Mouse (Mus musculus) midbrain, postnatal 0 days (tissue): ENCODE data around the gene Stxbp1. TPM values are rescaled to one million over a fixed set of nuclear protein-coding genes. Genes with fewer than 3 reads are reported as not detected.

ENCODE experiments used
- ATAC-seq: fragments of 200-750 bp; cut with Nextera tagmentation; 2 replicates; pipeline ENCODE4 v1.8.0; 2017; ENCODE audit warnings: moderate number of reproducible peaks, mild to moderate bottlenecking, moderate TSS enrichment, moderate library complexity; ENCODE audit not compliant: low FRiP score
- DNase-seq: peaks from one replicate; pipeline ENCODE4 v3.0.0-alpha.2; 2015; ENCODE audit warnings: low spot score
- H3K27ac ChIP-seq: fragments of 300-500 bp; sonication (generic); 2 replicates; pipeline ENCODE4 v1.5.1; 2014; ENCODE audit warnings: low read depth, mild to moderate bottlenecking, low read length, mixed read lengths
- H3K27me3 ChIP-seq: fragments of 300-500 bp; sonication (generic); 2 replicates; pipeline ENCODE4 v1.6.1; 2014; ENCODE audit warnings: low read length, control low read depth, mixed read lengths; ENCODE audit not compliant: insufficient read depth
- H3K36me3 ChIP-seq: fragments of 300-500 bp; sonication (generic); 2 replicates; pipeline ENCODE4 v1.6.1; 2014; ENCODE audit warnings: low read length, control low read depth, mixed read lengths; ENCODE audit not compliant: insufficient read depth
- H3K4me1 ChIP-seq: fragments of 300-500 bp; sonication (generic); 2 replicates; pipeline ENCODE4 v1.6.1; 2014; ENCODE audit warnings: mild to moderate bottlenecking, control low read depth, antibody characterized with exemption, low read length, mixed read lengths; ENCODE audit not compliant: insufficient read depth
- H3K4me2 ChIP-seq: fragments of 300-500 bp; sonication (generic); 2 replicates; pipeline ENCODE4 v1.6.1; 2014; ENCODE audit warnings: low read depth, mild to moderate bottlenecking, low read length, mixed read lengths; ENCODE audit not compliant: poor library complexity, severe bottlenecking
- H3K4me3 ChIP-seq: fragments of 300-500 bp; sonication (generic); 2 replicates; pipeline ENCODE4 v1.5.1; 2014; ENCODE audit warnings: low read depth, mild to moderate bottlenecking, low read length, moderate library complexity
- H3K9ac ChIP-seq: fragments of 300-500 bp; sonication (generic); replicated peaks from 2 replicates; pipeline ENCODE4 v1.6.1; 2014; ENCODE audit warnings: mild to moderate bottlenecking, low read length, moderate library complexity, mixed read lengths; ENCODE audit not compliant: poor library complexity, severe bottlenecking
- H3K9me3 ChIP-seq: fragments of 300-500 bp; sonication (generic); 2 replicates; pipeline ENCODE4 v1.6.1; 2016; ENCODE audit warnings: low read length, control low read depth
- CTCF ChIP-seq: IDR thresholded peaks from 2 replicates; pipeline ENCODE4 v1.5.1; 2016; ENCODE audit warnings: antibody characterized with exemption, mild to moderate bottlenecking
- WGBS: fragments of 180-500 bp; shearing (Covaris S2); extraction: QIAGEN DNeasy Blood & Tissue Kit; methylation state at CpG from one replicate; pipeline ENCODE4 v1.1.7; 2014; 5-methylcytosine and 5-hydroxymethylcytosine counted together
- polyA plus RNA-seq: library from polyadenylated mRNA; unstranded; fragments of >200 nt; fragmentation: Nextera tagmentation; extraction: Ambion mirVana; gene quantifications from 2 replicates; pipeline ENCODE4 v1.2.1, GENCODE M21; 2015
- total RNA-seq: library from RNA; depleted of rRNA; stranded (reverse); fragments of >200 nt; gene quantifications from 2 replicates; pipeline ENCODE4 v1.2.3, GENCODE M21; 2014

Gene Stxbp1
- total and polyA plus RNA-seq, 2 experiments from 2014 or later, result 185 to 424 TPM

DNA sequence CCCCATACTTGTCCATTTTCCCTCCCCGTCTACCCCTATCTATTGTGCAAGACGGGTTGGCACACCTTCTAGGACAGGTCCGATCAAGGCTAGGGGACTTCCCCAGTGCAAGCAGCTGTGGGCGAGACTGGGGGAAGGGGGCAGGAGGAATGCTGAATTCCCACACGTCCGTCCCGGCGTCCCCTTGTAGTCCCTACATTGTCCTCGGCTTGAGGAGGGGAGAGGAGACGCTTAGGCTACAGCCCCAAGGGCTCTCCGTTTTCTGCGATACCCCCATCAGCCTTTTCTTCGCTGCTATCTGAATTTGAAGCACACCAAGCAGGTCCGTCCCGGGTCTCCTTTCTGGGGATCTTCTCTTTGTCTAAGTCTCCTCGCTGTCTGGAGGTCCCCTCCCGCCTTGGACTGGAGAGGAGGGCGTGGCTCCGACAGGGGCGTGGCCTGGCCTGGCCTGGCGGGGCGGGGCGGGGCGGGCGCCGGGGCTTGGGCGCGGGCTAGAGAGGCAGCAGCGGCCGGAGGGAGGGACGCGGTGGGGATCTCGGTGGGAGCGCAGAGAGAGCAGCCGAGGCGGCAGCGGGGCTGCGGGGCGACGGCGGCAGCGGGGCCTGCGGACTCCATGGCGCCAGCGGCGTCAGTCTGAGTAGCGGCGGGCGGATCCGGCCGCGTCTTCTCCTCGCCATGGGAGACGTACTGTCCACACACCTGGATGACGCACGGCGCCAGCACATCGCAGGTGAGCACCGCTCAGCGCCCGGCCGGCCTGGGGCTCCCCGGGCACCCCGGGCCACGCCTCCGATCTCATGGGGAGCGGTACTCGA is 28.8 kb upstream of the Stxbp1 start, which contains the start of gene Fam129b:
TSS of gene Fam129b (plus strand) at position 440 of the 815 bp plus-strand sequence.
- no peaks in the 10 kb centered on the region for H3K27me3 ChIP-seq
- H3K4me2 ChIP-seq, result peak within 1 kb of the TSS; percentile 87
- H3K9me3 ChIP-seq, result no peaks in the 10 kb centered on the region
- peak within 1 kb of the TSS; percentile 93 for H3K9ac ChIP-seq
- H3K27ac ChIP-seq, result peak within 1 kb of the TSS; percentile 91
- WGBS, result under 1% methylated on average over 60 of the region's 68 CpGs
- H3K36me3 ChIP-seq, result no peaks in the 10 kb centered on the region
- peak; percentile 86 for ATAC-seq
- peaks cover 24% of the 10 kb centered on the region for H3K4me1 ChIP-seq
- DNase-seq, result peak; percentile 88
- no peak for TF ChIP-seq CTCF
- peak within 1 kb of the TSS; percentile 74 for H3K4me3 ChIP-seq

- Histone ChIP-seq H3K27ac (peak overlapping the region; percentile 91), H3K9me3 (no peaks in the 10 kb centered on the region), H3K27me3 (no peaks in the 10 kb centered on the region), H3K4me2 (peak overlapping the region; percentile 87), H3K9ac (peak overlapping the region; percentile 93), H3K36me3 (no peaks in the 10 kb centered on the region), H3K4me1 (peaks cover 21% of the 10 kb centered on the region), H3K4me3 (peak overlapping the region; percentile 74)
- 4% methylated on average over 15 of the region's 15 CpGs for WGBS
- peak; percentile 9; the same call in 1 of the 2 replicates for TF ChIP-seq CTCF
- peak; percentile 28 for ATAC-seq
- DNase-seq, result peak; percentile 28
Measured at GRCm38 (mm10) chr2:32874951-32875674, 28.1 kb upstream of the Stxbp1 start.

GRCm38 (mm10) chr2:32874070-32874469 is 27.0 kb upstream of the Stxbp1 start:
- 78% methylated on average over 3 of the region's 3 CpGs for WGBS
- Histone ChIP-seq H3K4me2 (no peak overlapping the region), H3K9me3 (no peaks in the 10 kb centered on the region), H3K36me3 (no peaks in the 10 kb centered on the region), H3K27me3 (no peaks in the 10 kb centered on the region), H3K27ac (no peak overlapping the region), H3K4me3 (no peak overlapping the region), H3K9ac (no peak overlapping the region), H3K4me1 (peaks cover 21% of the 10 kb centered on the region)
- no peak for TF ChIP-seq CTCF
- DNase-seq (no peak), ATAC-seq (no peak)

DNA sequence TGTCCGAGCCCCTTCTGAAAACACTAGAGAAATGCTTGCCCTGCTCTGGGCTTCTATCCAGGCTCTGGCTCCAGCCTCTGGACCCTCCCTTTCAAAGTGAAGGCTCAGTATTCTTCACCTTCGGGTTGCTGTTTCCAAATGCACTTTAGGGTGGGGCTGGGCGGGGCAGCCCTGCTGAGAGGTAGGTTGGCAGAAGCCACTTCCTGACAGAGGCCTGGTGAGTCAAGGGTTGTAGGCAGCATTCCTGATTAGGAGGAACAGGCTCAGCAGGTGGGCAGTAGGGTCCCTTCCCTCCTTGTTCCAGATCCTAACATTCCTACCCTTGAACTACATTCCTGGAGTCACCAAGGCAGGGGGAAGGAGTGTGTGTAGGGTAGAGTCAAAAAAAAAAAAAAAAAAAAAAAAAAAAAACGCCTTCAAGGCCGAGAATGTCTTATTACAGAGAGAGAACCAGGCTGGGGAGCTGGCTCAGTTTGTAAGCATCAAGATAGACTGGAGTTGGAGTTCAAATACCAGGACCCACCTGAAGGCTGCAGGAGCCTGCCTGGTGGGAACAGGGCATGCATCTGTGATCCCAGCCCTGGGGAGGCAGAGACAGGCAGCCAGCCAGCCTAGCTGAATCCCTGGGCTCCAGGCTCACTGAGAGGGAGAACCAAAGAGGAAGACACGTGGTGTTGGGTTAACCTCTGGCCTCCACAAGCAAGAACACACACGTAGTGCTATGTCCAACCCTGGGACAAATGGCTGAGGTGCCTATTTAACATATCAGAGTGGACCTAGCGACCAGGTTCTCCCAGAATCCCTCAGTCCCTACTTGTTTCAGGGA is 23.4 kb upstream of the Stxbp1 start:
- DNase-seq (no peak), ATAC-seq (no peak)
- WGBS, result 54% methylated on average over 8 of the region's 8 CpGs

GRCm38 (mm10) chr2:32869721-32870274 is 22.8 kb upstream of the Stxbp1 start:
- no peak overlapping the region for H3K9ac ChIP-seq
- no peak overlapping the region for H3K4me2 ChIP-seq
- no peaks in the 10 kb centered on the region for H3K27me3 ChIP-seq
- no peak for TF ChIP-seq CTCF
- 0 out of 2 replicates have a peak, but pooled peaks cover 1% of the 10 kb centered on the region for H3K4me1 ChIP-seq
- H3K9me3 ChIP-seq, result no peaks in the 10 kb centered on the region
- 66% methylated on average over 6 of the region's 6 CpGs for WGBS
- H3K36me3 ChIP-seq, result no peaks in the 10 kb centered on the region
- DNase-seq (no peak), ATAC-seq (no peak)
- H3K27ac ChIP-seq, result no peak overlapping the region
- no peak overlapping the region for H3K4me3 ChIP-seq

More for the DNA sequence above, 23.4 kb upstream of the Stxbp1 start:
- no peak for TF ChIP-seq CTCF
- Histone ChIP-seq H3K4me1 (0 out of 2 replicates have a peak, but pooled peaks cover 6% of the 10 kb centered on the region), H3K27me3 (no peaks in the 10 kb centered on the region), H3K4me3 (no peak overlapping the region), H3K9ac (no peak overlapping the region), H3K9me3 (no peaks in the 10 kb centered on the region), H3K4me2 (no peak overlapping the region), H3K27ac (no peak overlapping the region), H3K36me3 (no peaks in the 10 kb centered on the region)
